In genomic region chr14:62733666-62734065, GRCm38 (mm10) we compare ENCODE assay signal across 27 mouse cellular contexts.
"Had no signal": no experiment of that assay in that cellular context is flagged by ENCODE, and none has a peak within 500 bp of the region (broad histone marks: within the 10 kb centered on the region; RNA-seq: fewer than 3 reads in every experiment).

No protein-coding gene starts in this region.

- H3K9ac ChIP-seq: heart, embryonic 13.5 days; heart, embryonic 15.5 days; hindbrain, embryonic 13.5 days; kidney, embryonic 15.5 days; limb, embryonic 13.5 days; limb, embryonic 15.5 days; liver, embryonic 12.5 days; liver, embryonic 14.5 days had no signal

- H3K4me2 ChIP-seq: heart, embryonic 11.5 days; heart, embryonic 13.5 days; heart, embryonic 15.5 days; hindbrain, embryonic 13.5 days; kidney, embryonic 15.5 days; limb, embryonic 13.5 days; limb, embryonic 15.5 days; liver, embryonic 12.5 days had no signal

- H3K4me1 ChIP-seq: heart, embryonic 13.5 days; hindbrain, embryonic 13.5 days; kidney, embryonic 15.5 days; limb, embryonic 13.5 days; limb, embryonic 15.5 days had no signal

- H3K27ac ChIP-seq: gastrocnemius, adult 2 months; heart, adult 2 months; heart, embryonic 13.5 days; heart, embryonic 15.5 days; hindbrain, embryonic 13.5 days; kidney, embryonic 15.5 days; kidney, postnatal 0 days; layer of hippocampus, adult 2 months; limb, embryonic 13.5 days; limb, embryonic 15.5 days; liver, embryonic 12.5 days; liver, embryonic 14.5 days had no signal

- DNase-seq: gastrocnemius, adult 2 months; gastrocnemius, postnatal 10 days; gastrocnemius, postnatal 25 days; heart, adult 11 months; heart, adult 2 months; heart, postnatal 14 days; heart, postnatal 36 days; kidney, adult 11 months; kidney, adult 2 months; kidney, adult 9 months; kidney, postnatal 14 days; kidney, postnatal 36 days; layer of hippocampus, postnatal 36 days; left cerebral cortex, postnatal 4 days had no signal

- H3K4me3 ChIP-seq: gastrocnemius, adult 2 months; heart, adult 2 months; heart, embryonic 13.5 days; heart, embryonic 15.5 days; hindbrain, embryonic 13.5 days; kidney, embryonic 15.5 days; layer of hippocampus, adult 2 months; limb, embryonic 13.5 days; limb, embryonic 15.5 days; liver, embryonic 12.5 days had no signal

- H3K27me3 ChIP-seq: heart, embryonic 13.5 days; heart, embryonic 15.5 days; hindbrain, embryonic 13.5 days; kidney, embryonic 15.5 days; limb, embryonic 13.5 days; limb, embryonic 15.5 days; liver, embryonic 12.5 days had no signal

- ATAC-seq: hindbrain, embryonic 16.5 days; intestine, embryonic 16.5 days; liver, embryonic 12.5 days had no signal

- H3K9me3 ChIP-seq: heart, embryonic 13.5 days; heart, embryonic 15.5 days; hindbrain, embryonic 13.5 days; kidney, embryonic 15.5 days; limb, embryonic 13.5 days; limb, embryonic 15.5 days; liver, embryonic 12.5 days had no signal
